Mouse (Mus musculus): ENCODE data around the gene Scyl1. TPM values are rescaled to one million over a fixed set of nuclear protein-coding genes. Genes with fewer than 3 reads are reported as not detected.

Scyl1 gene
- polyA plus RNA-seq, 1 experiment from 2014 or later: 56.4 TPM

DNA sequence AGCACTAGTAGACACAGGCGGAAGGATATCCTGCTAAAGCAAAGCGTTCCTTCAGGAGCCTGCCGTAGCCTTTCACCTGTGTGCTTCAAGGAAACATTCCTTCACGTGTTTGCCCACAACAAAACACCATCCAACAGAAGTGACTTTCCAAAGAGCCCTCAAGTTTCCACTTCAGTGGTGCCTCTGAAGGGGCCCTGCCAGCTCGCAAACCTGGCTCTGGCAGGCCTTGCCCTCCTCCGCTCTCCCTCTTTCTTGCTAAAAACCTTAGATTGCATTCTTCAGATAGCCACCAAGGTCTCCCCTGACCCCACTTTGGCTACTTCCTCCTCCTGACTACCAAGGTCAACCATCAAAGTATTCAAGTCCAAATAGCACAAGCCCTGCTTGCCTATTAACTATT is 10.3 kb upstream of the Scyl1 start:
- Histone ChIP-seq H3K27ac (no peak overlapping the region), H3K9me3 (replicated peaks) (no peaks in the 10 kb centered on the region), H3K4me3 (no peak overlapping the region), H3K36me3 (ENCODE audit: poor library complexity, severe bottlenecking) (no peaks in the 10 kb centered on the region), H3K9ac (no peak overlapping the region), H3K4me2 (no peak overlapping the region), H3K4me1 (no peaks in the 10 kb centered on the region), H3K27me3 (no peaks in the 10 kb centered on the region)
- no peak for ATAC-seq
- WGBS: 90% methylated on average over 6 of the region's 6 CpGs

GRCm38 (mm10) chr19:5780203-5780602 is 9.0 kb upstream of the Scyl1 start:
- no peak overlapping the region for H3K4me2 ChIP-seq
- no peak overlapping the region for H3K27ac ChIP-seq
- H3K36me3 ChIP-seq (ENCODE audit: poor library complexity, severe bottlenecking): no peaks in the 10 kb centered on the region
- WGBS: 61% methylated on average over 7 of the region's 7 CpGs
- H3K4me3 ChIP-seq: no peak overlapping the region
- no peaks in the 10 kb centered on the region for H3K9me3 ChIP-seq (replicated peaks)
- H3K9ac ChIP-seq: no peak overlapping the region
- no peak for ATAC-seq
- no peaks in the 10 kb centered on the region for H3K27me3 ChIP-seq
- no peaks in the 10 kb centered on the region for H3K4me1 ChIP-seq

DNA sequence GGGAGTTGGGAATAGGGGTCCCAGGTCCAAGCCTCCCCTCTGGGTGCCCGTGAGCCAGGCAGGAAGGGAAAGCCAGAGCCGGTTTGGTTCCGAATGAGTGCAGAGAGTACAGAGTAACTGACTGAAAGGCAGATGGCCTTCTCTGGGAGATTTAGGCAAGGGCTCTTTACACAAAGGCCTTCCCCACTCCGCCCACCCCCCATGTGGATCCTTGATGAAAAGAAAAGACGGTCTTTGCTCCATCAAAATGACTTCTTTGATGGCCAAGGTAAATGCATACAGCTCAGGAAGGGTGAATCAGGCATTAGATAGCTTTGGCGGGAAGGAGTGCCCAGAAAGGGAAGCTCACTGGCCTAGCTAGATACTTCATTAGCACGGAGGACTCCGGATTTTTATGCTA is 7.1 kb upstream of the Scyl1 start:
- no peaks in the 10 kb centered on the region for H3K36me3 ChIP-seq (ENCODE audit: poor library complexity, severe bottlenecking)
- no peaks in the 10 kb centered on the region for H3K4me1 ChIP-seq
- 0 out of 2 replicates have a peak, but pooled peaks cover 2% of the 10 kb centered on the region for H3K27me3 ChIP-seq
- no peak overlapping the region for H3K4me2 ChIP-seq
- H3K27ac ChIP-seq: no peak overlapping the region
- H3K4me3 ChIP-seq: no peak overlapping the region
- H3K9me3 ChIP-seq (replicated peaks): no peaks in the 10 kb centered on the region
- ATAC-seq: no peak
- WGBS: 51% methylated on average over 8 of the region's 8 CpGs
- H3K9ac ChIP-seq: 0 out of 2 replicates have a peak overlapping the region, but pooled peaks have one; percentile 0

- Histone ChIP-seq H3K36me3 (ENCODE audit: poor library complexity, severe bottlenecking) (no peaks in the 10 kb centered on the region), H3K27ac (no peak overlapping the region), H3K9ac (no peak overlapping the region), H3K4me1 (no peaks in the 10 kb centered on the region), H3K4me2 (no peak overlapping the region), H3K4me3 (no peak overlapping the region), H3K9me3 (replicated peaks) (no peaks in the 10 kb centered on the region), H3K27me3 (0 out of 2 replicates have a peak, but pooled peaks cover 2% of the 10 kb centered on the region)
- 85% methylated on average over 9 of the region's 9 CpGs for WGBS
- ATAC-seq: no peak
Observed at GRCm38 (mm10) chr19:5777387-5778032, 6.3 kb upstream of the Scyl1 start.

DNA sequence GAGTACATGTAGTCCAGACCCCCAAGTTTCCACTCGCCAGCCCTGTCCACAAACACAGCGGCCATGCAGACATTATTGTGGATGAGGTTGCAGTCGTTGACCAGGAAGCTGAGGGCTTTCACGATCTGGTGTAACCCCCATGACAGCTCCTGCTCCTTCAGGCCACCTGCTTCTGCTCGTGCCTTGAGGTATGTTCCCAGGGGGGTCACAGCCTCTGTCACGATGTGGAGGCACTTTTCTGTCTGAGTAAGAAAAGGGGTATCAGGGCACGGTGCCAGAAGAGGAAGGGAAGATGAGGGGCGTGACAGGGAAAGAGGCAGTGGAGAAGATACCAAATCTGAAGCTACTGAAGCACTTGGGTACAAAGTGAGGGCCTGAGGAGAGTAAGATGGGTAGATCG is 908 bp downstream of the Scyl1 start:
- 0 out of 2 replicates have a peak, but pooled peaks have one; percentile 5 for ATAC-seq
- H3K27ac ChIP-seq: peak overlapping the region; percentile 75; the same call in 1 of the 2 replicates

GRCm38 (mm10) chr19:5767271-5767670 is 3.9 kb downstream of the Scyl1 start:
- no peak for ATAC-seq
- Histone ChIP-seq H3K27me3 (no peaks in the 10 kb centered on the region), H3K4me2 (no peak overlapping the region), H3K9me3 (replicated peaks) (0 out of 2 replicates have a peak, but pooled peaks cover 4% of the 10 kb centered on the region), H3K4me1 (peaks cover 15% of the 10 kb centered on the region), H3K4me3 (no peak overlapping the region), H3K27ac (no peak overlapping the region), H3K36me3 (ENCODE audit: poor library complexity, severe bottlenecking) (peaks cover 71% of the 10 kb centered on the region), H3K9ac (no peak overlapping the region)
- 91% methylated on average over 4 of the region's 4 CpGs for WGBS

More for the DNA sequence above, 908 bp downstream of the Scyl1 start:
- Histone ChIP-seq H3K9ac (peak overlapping the region; percentile 87), H3K9me3 (replicated peaks) (0 out of 2 replicates have a peak, but pooled peaks cover 4% of the 10 kb centered on the region), H3K4me2 (peak overlapping the region; percentile 94), H3K4me1 (peaks cover 15% of the 10 kb centered on the region), H3K4me3 (peak overlapping the region; percentile 76), H3K27me3 (0 out of 2 replicates have a peak, but pooled peaks cover 2% of the 10 kb centered on the region), H3K36me3 (ENCODE audit: poor library complexity, severe bottlenecking) (peaks cover 45% of the 10 kb centered on the region)
- WGBS: 53% methylated on average over 9 of the region's 9 CpGs

DNA sequence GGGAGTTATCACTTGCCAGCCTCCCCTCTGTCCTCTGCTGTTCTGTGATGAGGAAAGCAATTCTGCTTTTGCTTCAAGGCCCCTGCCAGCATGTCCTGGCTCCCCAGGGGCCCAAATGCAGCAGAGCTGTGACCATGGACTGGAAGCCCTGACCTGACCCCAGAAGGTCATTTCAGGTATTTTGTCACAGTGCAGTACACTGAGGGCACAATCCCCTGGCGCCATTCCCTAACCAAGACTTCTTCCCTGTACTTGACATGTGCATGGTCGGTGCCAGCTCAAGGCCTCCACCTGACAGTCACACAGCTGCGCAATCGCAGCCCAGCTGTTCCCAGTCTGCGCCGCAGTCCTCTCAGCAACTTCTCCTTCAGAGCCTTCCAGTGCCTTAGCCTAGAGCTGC is 8.1 kb downstream of the Scyl1 start:
- H3K4me1 ChIP-seq: no peaks in the 10 kb centered on the region
- 97% methylated on average over 6 of the region's 6 CpGs for WGBS

DNA sequence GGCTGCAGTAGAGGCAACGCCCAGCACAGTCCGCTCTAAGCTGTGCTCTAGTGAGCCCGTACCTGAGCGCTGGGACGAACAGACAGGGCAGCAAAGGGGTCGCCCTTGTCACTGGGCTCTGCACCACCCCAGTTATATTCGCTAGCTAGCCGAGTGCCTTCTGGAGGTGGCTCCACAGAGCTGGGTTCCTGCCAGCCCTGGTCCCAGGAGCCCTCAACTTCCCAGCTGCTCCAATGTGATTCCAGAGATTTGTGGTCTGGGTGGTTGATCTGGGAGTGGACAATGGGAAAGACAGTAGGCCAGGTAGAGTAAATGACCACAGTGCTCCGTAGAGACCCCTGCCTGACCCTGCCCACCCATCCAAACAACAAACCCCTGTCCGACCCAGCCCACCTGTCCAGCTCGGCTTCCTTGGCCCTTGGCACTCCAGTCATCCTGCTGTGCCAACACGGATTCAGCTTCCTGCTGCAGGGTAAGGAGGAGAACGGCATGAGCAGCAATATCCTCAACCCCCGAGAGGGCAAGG is 12.3 kb downstream of the Scyl1 start:
- peaks cover 42% of the 10 kb centered on the region for H3K27me3 ChIP-seq
- peaks cover 61% of the 10 kb centered on the region for H3K36me3 ChIP-seq (ENCODE audit: poor library complexity, severe bottlenecking)
- no peak overlapping the region for H3K9ac ChIP-seq
- no peak for ATAC-seq
- no peak overlapping the region for H3K4me2 ChIP-seq
- H3K27ac ChIP-seq: no peak overlapping the region
- 86% methylated on average over 14 of the region's 14 CpGs for WGBS
- no peak overlapping the region for H3K4me3 ChIP-seq
- H3K4me1 ChIP-seq: peaks cover 12% of the 10 kb centered on the region
- no peaks in the 10 kb centered on the region for H3K9me3 ChIP-seq (replicated peaks)

More for the DNA sequence above, 8.1 kb downstream of the Scyl1 start:
- no peak overlapping the region for H3K4me3 ChIP-seq
- ATAC-seq: no peak
- peaks cover 92% of the 10 kb centered on the region for H3K36me3 ChIP-seq (ENCODE audit: poor library complexity, severe bottlenecking)
- H3K27me3 ChIP-seq: peaks cover 6% of the 10 kb centered on the region
- no peaks in the 10 kb centered on the region for H3K9me3 ChIP-seq (replicated peaks)
- H3K9ac ChIP-seq: no peak overlapping the region
- no peak overlapping the region for H3K4me2 ChIP-seq
- no peak overlapping the region for H3K27ac ChIP-seq

DNA sequence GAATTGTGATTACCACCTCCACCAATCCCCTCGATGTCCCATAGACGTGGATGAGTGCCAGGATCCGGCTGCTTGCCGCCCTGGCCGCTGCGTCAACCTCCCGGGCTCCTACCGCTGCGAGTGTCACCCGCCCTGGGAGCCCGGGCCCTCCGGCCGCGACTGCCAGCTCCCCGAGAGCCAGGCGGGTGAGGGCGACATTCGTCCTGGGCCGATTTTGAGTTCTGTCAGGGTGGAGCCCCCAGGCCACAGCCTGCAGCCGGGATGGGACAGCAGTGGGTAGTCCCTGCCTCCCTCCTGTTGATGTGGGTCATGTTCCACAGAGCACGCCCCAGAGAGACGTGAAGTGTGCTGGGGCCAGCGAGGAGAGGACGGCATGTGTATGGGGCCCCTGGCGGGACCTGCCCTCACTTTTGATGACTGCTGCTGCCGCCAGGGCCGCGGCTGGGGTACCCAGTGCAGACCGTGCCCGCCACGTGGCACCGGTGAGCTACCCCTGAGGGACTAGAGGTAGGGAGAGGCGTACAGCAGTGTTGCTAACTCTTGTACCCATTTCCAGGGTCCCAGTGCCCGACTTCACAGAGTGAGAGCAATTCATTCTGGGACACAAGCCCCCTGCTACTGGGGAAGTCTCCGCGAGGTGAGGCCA is 14.1 kb downstream of the Scyl1 start:
- peak overlapping the region; percentile 15 for H3K4me3 ChIP-seq

DNA sequence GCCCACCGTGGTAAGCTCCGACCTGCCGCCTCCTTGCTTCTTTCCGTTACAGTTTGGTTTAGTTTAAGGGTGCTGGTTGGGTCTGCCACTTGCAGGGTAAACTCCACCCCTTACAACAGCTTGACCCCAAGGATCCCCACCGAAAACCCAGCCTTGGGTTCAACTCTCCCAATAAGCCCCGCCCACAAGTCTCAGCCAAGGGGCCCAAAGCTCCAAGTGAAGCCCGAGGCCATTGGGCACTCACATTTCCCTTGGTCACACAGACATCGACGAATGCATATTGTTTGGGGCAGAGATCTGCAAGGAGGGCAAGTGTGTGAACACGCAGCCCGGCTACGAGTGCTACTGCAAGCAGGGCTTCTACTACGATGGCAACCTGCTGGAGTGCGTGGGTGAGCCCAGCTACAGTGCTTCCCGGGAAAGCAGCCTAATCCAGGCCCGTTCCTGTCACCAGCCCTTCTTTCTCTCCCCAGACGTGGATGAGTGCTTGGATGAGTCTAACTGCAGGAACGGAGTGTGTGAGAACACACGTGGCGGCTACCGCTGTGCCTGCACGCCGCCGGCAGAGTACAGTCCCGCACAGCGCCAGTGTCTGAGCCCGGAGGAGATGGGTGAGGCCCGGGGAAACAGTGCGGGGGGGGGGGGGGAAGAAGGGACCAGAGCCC is 14.8 kb downstream of the Scyl1 start:
- H3K27ac ChIP-seq: no peak overlapping the region
- H3K4me1 ChIP-seq: peaks cover 18% of the 10 kb centered on the region
- peaks cover 43% of the 10 kb centered on the region for H3K36me3 ChIP-seq (ENCODE audit: poor library complexity, severe bottlenecking)
- H3K9me3 ChIP-seq (replicated peaks): no peaks in the 10 kb centered on the region
- H3K9ac ChIP-seq: peak overlapping the region; percentile 56
- peaks cover 66% of the 10 kb centered on the region for H3K27me3 ChIP-seq
- ATAC-seq: peak; percentile 22; the same call in 1 of the 2 replicates
- peak overlapping the region; percentile 51 for H3K4me2 ChIP-seq
- peak overlapping the region; percentile 15 for H3K4me3 ChIP-seq
- WGBS: 11% methylated on average over 23 of the region's 29 CpGs

More for the DNA sequence above, 14.1 kb downstream of the Scyl1 start:
- Histone ChIP-seq H3K4me1 (peaks cover 12% of the 10 kb centered on the region), H3K9ac (peak overlapping the region; percentile 56), H3K9me3 (replicated peaks) (no peaks in the 10 kb centered on the region), H3K27ac (no peak overlapping the region), H3K36me3 (ENCODE audit: poor library complexity, severe bottlenecking) (peaks cover 49% of the 10 kb centered on the region), H3K27me3 (peaks cover 59% of the 10 kb centered on the region), H3K4me2 (peak overlapping the region; percentile 51)
- 22% methylated on average over 30 of the region's 36 CpGs for WGBS
- peak; percentile 43 for ATAC-seq

GRCm38 (mm10) chr19:5751742-5752141 is 19.5 kb downstream of the Scyl1 start:
- peak overlapping the region; percentile 18; the same call in 1 of the 2 replicates for H3K9ac ChIP-seq
- H3K27ac ChIP-seq: no peak overlapping the region
- H3K36me3 ChIP-seq (ENCODE audit: poor library complexity, severe bottlenecking): no peaks in the 10 kb centered on the region
- H3K4me1 ChIP-seq: peaks cover 21% of the 10 kb centered on the region
- no peaks in the 10 kb centered on the region for H3K9me3 ChIP-seq (replicated peaks)
- 7% methylated on average over 20 of the region's 20 CpGs for WGBS
- peak overlapping the region; percentile 32 for H3K4me2 ChIP-seq
- H3K27me3 ChIP-seq: peaks cover 88% of the 10 kb centered on the region
- H3K4me3 ChIP-seq: no peak overlapping the region
- ATAC-seq: peak; percentile 74

GRCm38 (mm10) chr19:5750951-5751350 is 20.3 kb downstream of the Scyl1 start:
- H3K9me3 ChIP-seq (replicated peaks): no peaks in the 10 kb centered on the region
- 13% methylated on average over 22 of the region's 22 CpGs for WGBS
- H3K9ac ChIP-seq: 0 out of 2 replicates have a peak overlapping the region, but pooled peaks have one; percentile 18
- no peak for ATAC-seq
- peaks cover 24% of the 10 kb centered on the region for H3K4me1 ChIP-seq
- no peak overlapping the region for H3K27ac ChIP-seq
- no peak overlapping the region for H3K4me3 ChIP-seq
- no peak overlapping the region for H3K4me2 ChIP-seq
- H3K27me3 ChIP-seq: peaks cover 88% of the 10 kb centered on the region
- no peaks in the 10 kb centered on the region for H3K36me3 ChIP-seq (ENCODE audit: poor library complexity, severe bottlenecking)

Measured in forebrain, embryonic 13.5 days (tissue).